Mouse (Mus musculus) left cerebral cortex, adult 2 months (tissue): ENCODE results near the gene Grid1. TPM values are rescaled to one million over a fixed set of nuclear protein-coding genes. Genes with fewer than 3 reads are reported as not detected.
A peak's percentile ranks its signal among the peaks of the same experiment; 100 is the strongest.

Experiments
- DNase-seq, 2 experiments: peaks; one replicate each; pipeline ENCODE4 v3.0.0; 2021 to 2022; ENCODE audit warnings: low spot score in 2 of 2, mixed read lengths in 1 of 2; ENCODE audit errors: extremely low spot score in 1 of 2
- H3K27ac ChIP-seq: fragments of 200-600 bp; 2 replicates; pipeline ENCODE4 v1.8.1; 2022
- H3K4me3 ChIP-seq: fragments of 200-600 bp; 2 replicates; pipeline ENCODE4 v1.8.1; 2022
- CTCF ChIP-seq: fragments of 200-600 bp; IDR thresholded peaks from 2 replicates; pipeline ENCODE4 v1.8.1; 2022; ENCODE audit warnings: antibody characterized with exemption, mild to moderate bottlenecking, moderate library complexity
- intact Hi-C: fragments of 180-260 bp; cut with DNase I; formaldehyde crosslinking; loops from one replicate; pipeline ENCODE4 v1.15.1; 2025
- long read RNA-seq, 2 experiments: library from polyadenylated mRNA; stranded (forward); transcript quantifications; one replicate each; pipeline ENCODE4 v2.0.0; 2021; ENCODE audit warnings: borderline mapping rate in 2 of 2
- total RNA-seq, 2 experiments: library from RNA; stranded (reverse); gene quantifications; 2 replicates each; pipeline ENCODE4 v1.2.3; 2021

Gene Grid1
- 10 to 100 TPM; 47.7 to 48.6 TPM for total RNA-seq
- long read RNA-seq, experiment 1, partial matches to known transcripts = 4 of 6 reads
- long read RNA-seq, experiment 1, other reads (novel, unspliced or antisense) = 2 of 6 reads
- long read RNA-seq, experiment 2, partial matches to known transcripts = 6 of 8 reads
- long read RNA-seq, experiment 2, other reads (novel, unspliced or antisense) = 2 of 8 reads

DNA sequence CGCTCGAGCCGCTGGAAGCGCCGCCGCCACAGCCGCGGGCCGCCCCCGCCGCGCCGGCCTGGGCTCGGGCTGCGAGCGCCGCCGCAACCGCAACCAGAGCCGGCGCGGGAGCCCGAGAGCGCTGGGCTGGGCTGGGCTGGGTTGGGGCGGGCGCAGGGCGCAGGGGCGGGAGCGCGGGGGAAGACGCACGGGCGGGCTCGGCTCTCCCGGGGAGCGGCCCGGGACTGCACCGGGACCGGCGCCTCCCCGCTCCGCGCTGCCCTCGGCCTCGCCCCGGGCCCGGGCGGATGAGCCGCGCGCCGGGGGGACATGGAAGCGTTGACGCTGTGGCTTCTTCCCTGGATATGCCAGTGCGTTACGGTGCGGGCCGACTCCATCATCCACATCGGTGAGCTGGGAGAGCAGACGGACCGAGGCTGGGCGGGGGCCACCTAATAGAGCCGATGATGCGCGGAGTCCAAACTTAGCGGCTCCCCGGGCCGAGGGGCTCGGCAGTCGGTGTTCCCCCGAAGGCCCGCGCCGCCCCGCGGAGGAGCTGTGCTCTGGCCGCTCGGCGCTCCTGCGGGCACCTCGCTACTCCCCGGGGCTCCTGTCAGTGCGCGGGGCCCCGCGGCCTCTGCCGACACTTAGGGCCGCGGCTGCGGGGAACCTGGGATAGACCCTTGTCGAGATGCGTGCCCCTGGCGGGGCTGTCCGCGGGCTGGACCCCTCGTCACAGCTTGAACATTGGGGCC lies at the start of gene Grid1:
TSS of gene Grid1 (plus strand) at position 190 of the 734 bp plus-strand sequence.
- Histone ChIP-seq H3K4me3 (peak within 1 kb of the TSS; percentile 74), H3K27ac (peak within 1 kb of the TSS; percentile 87)
- intact Hi-C loops = loop anchor here (5.0 to 10.0 kb wide), 4 partner anchors 67 to 745 kb away; no protein-coding TSS in a partner anchor
- TF ChIP-seq CTCF = no peak; the same call in 1 of the 2 replicates
- peak; percentile 65 for DNase-seq

- Histone ChIP-seq H3K4me3 (no peak overlapping the region), H3K27ac (no peak overlapping the region)
- intact Hi-C loops = loop anchor here (10.0 kb wide), 2 partner anchors 406 to 686 kb away; partner anchors contain the start of gene Anxa8
- DNase-seq = no peak
- no peak for TF ChIP-seq CTCF
These were observed 49.4 kb upstream of the Grid1 start for GRCm38 (mm10) chr14:34770467-34770866.

DNA sequence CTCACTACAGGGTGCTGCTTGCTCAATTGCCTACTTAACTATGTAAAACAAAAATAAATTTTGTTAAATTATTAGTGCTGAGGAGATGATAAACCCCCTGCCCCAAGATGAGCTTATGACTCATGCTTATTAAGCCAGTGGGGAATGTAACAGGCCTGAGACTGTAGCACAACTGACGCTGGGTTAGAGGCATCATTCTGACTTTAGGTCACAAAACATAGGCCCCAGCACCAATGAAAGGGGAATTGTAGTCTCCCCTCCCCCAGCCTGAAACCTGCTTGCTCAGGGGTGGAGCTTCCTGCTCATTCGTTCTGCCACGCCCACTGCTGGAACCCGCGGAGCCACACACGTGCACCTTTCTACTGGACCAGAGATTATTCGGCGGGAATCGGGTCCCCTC lies 48.3 kb upstream of the Grid1 start:
- H3K4me3 ChIP-seq = no peak overlapping the region
- no peak overlapping the region for H3K27ac ChIP-seq
- DNase-seq = no peak
- TF ChIP-seq CTCF = no peak
- intact Hi-C loops = loop anchor here (10.0 kb wide), 2 partner anchors 407 to 687 kb away; partner anchors contain the start of gene Anxa8

DNA sequence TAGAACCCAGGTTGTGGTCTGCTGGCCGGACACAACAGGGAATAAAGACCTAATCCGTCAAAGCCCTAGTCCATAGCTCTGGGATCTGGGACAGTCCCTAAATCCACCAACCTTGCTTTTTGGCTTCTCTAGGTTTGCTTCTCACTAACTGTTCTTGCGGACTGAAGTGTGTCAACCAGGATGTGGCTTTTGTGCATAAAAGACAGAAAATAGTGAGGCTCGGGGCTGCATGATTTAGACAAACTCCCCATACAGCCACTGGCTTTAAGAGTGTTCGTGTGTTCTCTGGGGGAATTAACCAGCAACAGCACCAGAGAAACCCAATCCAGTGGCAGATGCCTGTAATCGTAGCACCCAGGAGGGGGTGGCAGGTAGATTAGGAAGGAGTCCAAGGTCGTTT lies 47.8 kb upstream of the Grid1 start:
- no peak overlapping the region for H3K4me3 ChIP-seq
- H3K27ac ChIP-seq = no peak overlapping the region
- intact Hi-C loops = loop anchor here (10.0 kb wide), 2 partner anchors 407 to 687 kb away; partner anchors contain the start of gene Anxa8
- no peak for TF ChIP-seq CTCF
- no peak for DNase-seq

DNA sequence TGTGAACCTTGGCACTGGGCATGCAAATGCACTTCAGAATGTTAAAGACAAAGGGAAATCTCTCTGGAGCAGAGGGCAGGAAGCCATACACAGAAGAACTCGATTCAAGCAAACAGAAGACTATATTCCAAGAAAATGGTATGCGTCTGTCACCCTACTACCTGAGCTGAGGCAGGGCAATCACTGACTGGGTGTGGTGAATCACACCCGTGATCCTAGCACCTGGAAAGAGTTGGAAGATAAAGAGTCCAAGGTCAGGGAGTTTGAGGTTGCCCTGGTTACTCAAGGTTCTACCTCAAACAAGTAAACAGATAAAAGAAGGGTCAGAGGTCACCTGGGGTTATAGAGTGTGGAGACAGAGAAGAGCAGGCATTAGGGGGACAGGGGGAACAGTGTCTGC lies 46.2 kb upstream of the Grid1 start:
- TF ChIP-seq CTCF = no peak
- Histone ChIP-seq H3K27ac (no peak overlapping the region), H3K4me3 (no peak overlapping the region)
- DNase-seq = no peak
- intact Hi-C loops = loop anchor here (10.0 kb wide), 2 partner anchors 409 to 689 kb away; partner anchors contain the start of gene Anxa8

DNA sequence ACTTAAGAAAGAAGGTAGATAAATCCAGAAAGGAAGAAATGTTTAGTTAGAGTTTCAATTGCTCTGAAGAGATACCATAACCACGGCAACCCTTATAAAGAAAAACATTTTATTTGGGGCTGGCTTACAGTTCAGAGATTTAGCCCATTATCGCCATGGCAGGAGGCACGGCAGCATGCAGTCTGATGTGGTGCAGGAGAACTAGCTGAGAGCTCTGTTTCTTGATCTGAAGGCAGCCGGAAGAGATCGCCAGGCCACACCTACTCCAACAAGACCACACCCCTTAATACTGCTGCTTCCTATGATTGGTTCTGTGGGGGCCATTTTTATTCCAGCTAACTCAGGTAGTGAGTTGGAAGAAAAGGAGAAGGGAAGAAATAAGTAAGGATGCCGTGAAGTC lies 45.7 kb upstream of the Grid1 start:
- H3K27ac ChIP-seq = no peak overlapping the region
- no peak for TF ChIP-seq CTCF
- no peak for DNase-seq
- intact Hi-C loops = loop anchor here (10.0 kb wide), 2 partner anchors 409 to 689 kb away; partner anchors contain the start of gene Anxa8
- no peak overlapping the region for H3K4me3 ChIP-seq

- intact Hi-C loops = loop anchor here (10.0 kb wide), 2 partner anchors 412 to 692 kb away; partner anchors contain the start of gene Anxa8
These were observed 43.1 kb upstream of the Grid1 start for GRCm38 (mm10) chr14:34776719-34777385.

DNA sequence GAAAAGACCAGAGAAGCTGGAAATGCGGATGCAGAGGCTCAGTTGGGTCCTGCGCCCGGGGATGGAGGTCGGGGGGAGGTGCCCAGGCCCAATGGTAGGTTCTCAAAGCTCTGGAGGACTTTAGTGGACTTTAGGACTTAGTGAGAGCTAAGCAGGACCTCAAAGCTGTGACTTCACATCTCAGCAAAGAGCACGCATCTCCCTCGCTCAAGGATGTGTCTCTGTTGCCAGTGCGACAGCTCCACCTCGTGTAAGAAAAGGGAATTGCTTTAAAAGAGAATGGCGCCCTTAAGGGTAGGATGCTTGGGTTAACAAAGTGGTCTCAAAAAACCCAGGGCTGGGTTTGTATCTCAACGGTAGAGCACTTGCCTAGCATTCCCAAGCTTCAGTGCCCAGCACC lies 42.1 kb upstream of the Grid1 start:
- intact Hi-C loops = loop anchor here (1.0 to 10.0 kb wide), 3 partner anchors 162 to 693 kb away; partner anchors contain the start of gene Anxa8
- Histone ChIP-seq H3K4me3 (no peak overlapping the region), H3K27ac (no peak overlapping the region)
- peak; percentile 72 for TF ChIP-seq CTCF
- DNase-seq = peak in 1 of 2 experiments; percentile 37

More at GRCm38 (mm10) chr14:34776719-34777385, 43.1 kb upstream of the Grid1 start:
- no peak overlapping the region for H3K4me3 ChIP-seq
- no peak overlapping the region for H3K27ac ChIP-seq
- DNase-seq = no peak
- no peak for TF ChIP-seq CTCF

GRCm38 (mm10) chr14:34778760-34779159 lies 41.1 kb upstream of the Grid1 start:
- H3K27ac ChIP-seq = no peak overlapping the region
- no peak for DNase-seq
- intact Hi-C loops = loop anchor here (1.0 to 10.0 kb wide), 3 partner anchors 162 to 694 kb away; partner anchors contain the start of gene Anxa8
- no peak overlapping the region for H3K4me3 ChIP-seq
- TF ChIP-seq CTCF = no peak

- DNase-seq = no peak
- TF ChIP-seq CTCF = no peak
- Histone ChIP-seq H3K27ac (no peak overlapping the region), H3K4me3 (no peak overlapping the region)
- intact Hi-C loops = no loop called here
These were observed 26.4 kb upstream of the Grid1 start for GRCm38 (mm10) chr14:34793406-34794037.
